Mouse (Mus musculus) forebrain, embryonic 16.5 days (tissue): ENCODE data around the gene Med13. TPM values are rescaled to one million over a fixed set of nuclear protein-coding genes. Genes with fewer than 3 reads are reported as not detected.

Experiments
- ATAC-seq: fragments of 200-750 bp; cut with Nextera tagmentation; 2 replicates; pipeline ENCODE4 v1.8.0; 2017; ENCODE audit warnings: mild to moderate bottlenecking, moderate library complexity
- H3K27ac ChIP-seq: fragments of 300-500 bp; sonication (generic); 2 replicates; pipeline ENCODE4 v1.5.1; 2014; ENCODE audit warnings: low read length, control low read depth
- H3K27me3 ChIP-seq: fragments of 300-500 bp; sonication (generic); replicated peaks from 2 replicates; pipeline ENCODE4 v1.6.1; 2014; ENCODE audit warnings: low read length; ENCODE audit not compliant: control insufficient read depth, insufficient read depth
- H3K36me3 ChIP-seq: fragments of 300-500 bp; sonication (generic); 2 replicates; pipeline ENCODE4 v1.6.1; 2014; ENCODE audit not compliant: control insufficient read depth, insufficient read depth
- H3K4me1 ChIP-seq: fragments of 300-500 bp; sonication (generic); replicated peaks from 2 replicates; pipeline ENCODE4 v1.6.1; 2014; ENCODE audit warnings: low read length; ENCODE audit not compliant: control insufficient read depth, insufficient read depth
- H3K4me2 ChIP-seq: fragments of 300-500 bp; sonication (generic); 2 replicates; pipeline ENCODE4 v1.6.1; 2014; ENCODE audit warnings: mild to moderate bottlenecking, low read length, control low read depth
- H3K4me3 ChIP-seq: fragments of 300-500 bp; sonication (generic); replicated peaks from 2 replicates; pipeline ENCODE4 v1.5.1; 2014; ENCODE audit warnings: mild to moderate bottlenecking, low read length, control low read depth
- H3K9ac ChIP-seq: fragments of 300-500 bp; sonication (generic); replicated peaks from 2 replicates; pipeline ENCODE4 v1.6.1; 2014; ENCODE audit warnings: low read depth, low read length, control low read depth
- H3K9me3 ChIP-seq: fragments of 300-500 bp; sonication (generic); 2 replicates; pipeline ENCODE4 v1.6.1; 2016; ENCODE audit warnings: low read length; ENCODE audit not compliant: control insufficient read depth
- WGBS: fragments of 180-500 bp; shearing (Covaris S2); extraction: QIAGEN DNeasy Blood & Tissue Kit; methylation state at CpG from one replicate; pipeline ENCODE4 v1.1.7; 2014; 5-methylcytosine and 5-hydroxymethylcytosine counted together
- polyA plus RNA-seq: library from polyadenylated mRNA; unstranded; fragments of >200 nt; fragmentation: Nextera tagmentation; extraction: Ambion mirVana; gene quantifications from 2 replicates; pipeline ENCODE4 v1.2.1, GENCODE M21; 2015

The Med13 gene
- polyA plus RNA-seq, 1 experiment from 2014 or later: 13.2 TPM

DNA sequence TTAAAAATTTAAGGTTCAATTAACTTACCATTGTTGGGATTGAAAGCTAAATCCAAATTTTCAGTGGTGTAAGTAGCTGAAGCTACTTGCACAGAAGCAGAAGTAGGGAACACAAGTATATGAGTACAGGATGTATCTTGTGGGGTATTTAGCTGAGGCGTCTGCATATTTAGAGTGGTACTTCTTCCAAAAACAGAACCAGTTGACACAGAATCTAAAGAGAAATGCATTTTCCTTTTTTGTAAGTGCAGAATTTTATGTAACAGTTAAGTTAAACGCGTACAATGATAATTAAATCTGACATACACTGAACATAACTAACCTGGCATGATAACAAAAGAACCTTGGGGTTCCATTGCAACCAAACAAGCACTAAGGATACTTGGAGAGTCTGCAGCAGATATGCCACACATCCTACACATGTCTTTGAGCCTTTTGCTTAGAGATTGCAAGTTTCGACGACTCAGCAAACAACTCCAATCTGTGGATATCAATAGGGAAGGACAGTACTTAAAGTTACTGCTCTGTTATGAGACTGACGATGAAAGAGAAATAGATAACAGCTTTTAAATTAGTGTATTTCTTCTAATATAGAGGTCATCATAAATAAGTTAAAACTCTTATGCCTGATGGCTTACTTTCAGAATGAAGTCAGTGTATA lies 78.8 kb downstream of the Med13 start:
- no peak overlapping the region for H3K4me3 ChIP-seq
- peaks cover 37% of the 10 kb centered on the region for H3K36me3 ChIP-seq
- H3K27me3 ChIP-seq: no peaks in the 10 kb centered on the region
- H3K4me2 ChIP-seq: no peak overlapping the region
- no peak for ATAC-seq
- no peak overlapping the region for H3K9ac ChIP-seq
- 95% methylated on average over 6 of the region's 6 CpGs for WGBS
- H3K9me3 ChIP-seq: no peaks in the 10 kb centered on the region
- no peak overlapping the region for H3K27ac ChIP-seq
- no peaks in the 10 kb centered on the region for H3K4me1 ChIP-seq

DNA sequence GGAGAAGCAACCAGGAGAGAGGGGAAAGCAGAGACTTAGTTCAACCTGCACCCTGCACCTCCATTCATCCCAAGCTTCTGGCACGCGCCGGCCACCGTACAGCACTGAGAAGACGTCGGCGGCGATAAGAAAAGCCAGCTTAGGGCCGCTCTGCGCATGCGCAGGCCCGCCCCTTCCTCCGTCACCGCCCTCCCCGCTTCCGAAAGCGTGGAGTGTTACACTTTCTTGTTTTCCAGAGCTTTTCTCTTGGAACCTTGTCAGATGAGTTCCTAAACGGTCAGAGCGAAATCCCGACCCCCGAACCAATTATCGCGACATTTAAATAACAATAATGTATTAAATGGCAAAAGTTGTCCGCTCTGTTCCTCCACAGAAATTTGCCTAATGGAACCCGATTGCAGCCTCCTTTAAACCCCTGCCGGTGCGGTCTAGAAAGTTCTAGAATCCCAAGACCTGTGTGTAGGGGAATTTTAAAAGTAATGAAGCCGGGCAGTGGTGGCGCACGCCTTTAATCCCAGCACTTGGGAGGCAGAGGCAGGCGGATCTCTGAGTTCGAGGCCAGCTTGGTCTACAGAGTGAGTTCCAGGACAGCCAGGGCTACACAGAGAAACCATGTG lies 99.8 kb downstream of the Med13 start, which contains the start of gene Ints2:
Gene Ints2, minus strand, starts transcription at position 116 of the 617 bp plus-strand sequence.
- Histone ChIP-seq H3K4me1 (peaks cover 15% of the 10 kb centered on the region), H3K27ac (peak within 1 kb of the TSS; percentile 60), H3K9ac (peak within 1 kb of the TSS; percentile 77), H3K36me3 (peaks cover under 1% of the 10 kb centered on the region; the same call in 1 of the 2 replicates), H3K4me3 (peak within 1 kb of the TSS; percentile 61), H3K27me3 (no peaks in the 10 kb centered on the region), H3K4me2 (peak within 1 kb of the TSS; percentile 74), H3K9me3 (no peaks in the 10 kb centered on the region)
- ATAC-seq: peak; percentile 96
- WGBS: 8% methylated on average over 32 of the region's 32 CpGs

DNA sequence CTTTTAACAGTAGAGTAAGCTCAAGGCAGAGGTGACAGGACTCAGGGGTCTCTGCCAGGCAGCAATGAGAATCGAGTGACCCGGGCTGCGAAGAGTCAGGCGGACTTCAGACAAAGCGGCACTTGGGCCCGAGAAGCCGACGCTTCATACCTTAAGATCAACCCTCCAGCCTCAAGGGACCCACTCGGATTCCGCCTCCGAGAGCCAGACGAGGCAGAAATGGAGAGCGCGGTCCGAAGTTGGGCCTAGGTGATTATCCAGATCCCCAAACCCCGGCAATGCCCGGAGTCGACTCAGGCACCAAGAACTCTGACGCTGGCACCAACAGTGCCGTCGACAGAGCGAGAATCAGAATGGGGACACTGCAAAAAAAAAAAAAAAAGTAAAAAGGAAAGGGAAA lies 100.3 kb downstream of the Med13 start:
- Histone ChIP-seq H3K4me2 (peak overlapping the region; percentile 74), H3K9me3 (no peaks in the 10 kb centered on the region), H3K9ac (peak overlapping the region; percentile 77), H3K4me3 (peak overlapping the region; percentile 61), H3K27ac (peak overlapping the region; percentile 60), H3K27me3 (no peaks in the 10 kb centered on the region), H3K36me3 (peaks cover 2% of the 10 kb centered on the region; the same call in 1 of the 2 replicates), H3K4me1 (peaks cover 15% of the 10 kb centered on the region)
- peak; percentile 27 for ATAC-seq
- WGBS: under 1% methylated on average over 22 of the region's 22 CpGs

DNA sequence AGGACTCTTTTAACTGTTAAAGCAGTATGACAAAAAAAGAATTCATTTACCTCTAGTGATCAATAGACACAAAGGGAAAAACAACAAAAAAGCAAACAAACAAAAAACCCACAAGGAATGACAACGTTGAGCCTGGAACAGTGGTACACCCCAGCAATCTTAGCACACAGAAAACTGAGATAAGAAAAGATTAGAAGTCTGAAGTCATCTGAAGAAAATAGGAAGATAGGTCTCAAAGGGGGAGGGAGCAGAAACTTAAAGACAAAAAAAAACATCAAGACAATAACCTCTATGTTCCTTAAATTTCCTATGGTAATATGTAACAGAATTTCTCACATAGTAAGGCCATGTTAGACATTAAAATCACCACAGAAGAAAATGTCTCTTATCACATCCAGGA lies 104.1 kb downstream of the Med13 start:
- H3K9me3 ChIP-seq: no peaks in the 10 kb centered on the region
- no peak overlapping the region for H3K4me2 ChIP-seq
- H3K27me3 ChIP-seq: no peaks in the 10 kb centered on the region
- ATAC-seq: no peak
- peaks cover 15% of the 10 kb centered on the region for H3K4me1 ChIP-seq
- peaks cover 6% of the 10 kb centered on the region for H3K36me3 ChIP-seq
- H3K9ac ChIP-seq: no peak overlapping the region
- no peak overlapping the region for H3K27ac ChIP-seq
- no peak overlapping the region for H3K4me3 ChIP-seq
- WGBS: 97% methylated on average over 1 of the region's 1 CpGs

DNA sequence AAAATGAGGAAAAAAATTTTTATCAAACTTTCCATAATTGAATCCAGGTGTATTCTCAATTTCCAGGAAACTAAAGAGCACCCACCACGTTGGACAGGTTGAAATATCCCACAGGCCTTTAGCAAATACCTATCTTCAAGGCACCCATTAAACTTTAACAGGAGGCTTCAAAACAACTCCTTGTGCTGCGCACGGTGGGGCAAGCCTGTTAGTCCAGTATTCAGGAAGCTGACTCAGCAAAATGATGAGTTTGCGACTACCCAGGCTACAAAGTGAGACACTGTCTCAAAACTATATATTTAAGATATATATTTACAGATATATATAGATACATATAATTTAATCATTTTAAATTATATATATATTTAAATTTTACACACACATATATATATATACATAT lies 125.0 kb downstream of the Med13 start:
- 86% methylated on average over 4 of the region's 4 CpGs for WGBS
- H3K4me1 ChIP-seq: no peaks in the 10 kb centered on the region
- no peak overlapping the region for H3K4me3 ChIP-seq
- H3K27me3 ChIP-seq: no peaks in the 10 kb centered on the region
- H3K27ac ChIP-seq: no peak overlapping the region
- ATAC-seq: no peak
- peaks cover 32% of the 10 kb centered on the region for H3K36me3 ChIP-seq
- H3K9ac ChIP-seq: no peak overlapping the region
- H3K4me2 ChIP-seq: no peak overlapping the region
- H3K9me3 ChIP-seq: no peaks in the 10 kb centered on the region

DNA sequence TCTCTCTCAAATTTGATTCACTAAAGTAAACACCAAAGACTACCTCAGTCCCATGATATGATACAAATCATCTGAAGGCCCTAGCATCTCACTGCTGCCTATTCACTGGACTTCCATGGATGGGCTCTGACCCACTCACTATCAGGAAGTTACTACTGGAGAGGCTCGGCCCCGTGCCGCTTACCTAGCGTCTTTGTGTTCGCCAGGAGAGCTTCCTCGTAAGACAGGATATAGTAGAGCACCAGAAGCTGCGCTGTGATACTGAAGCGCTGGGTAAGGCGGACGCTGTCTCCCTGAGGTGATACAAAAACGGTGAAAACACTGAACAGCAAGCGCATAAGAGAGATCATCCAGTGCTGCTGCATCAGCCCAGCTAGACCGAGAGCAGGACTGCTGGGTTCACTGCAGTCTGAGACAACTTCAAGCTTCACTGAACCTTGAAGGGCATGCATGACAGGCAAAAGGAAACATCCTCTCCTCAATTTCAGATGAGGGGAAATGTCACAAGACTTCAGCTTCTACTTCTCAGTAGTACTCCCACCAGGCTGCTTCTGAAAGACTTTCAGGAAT lies 125.5 kb downstream of the Med13 start:
- H3K4me2 ChIP-seq: no peak overlapping the region
- no peak for ATAC-seq
- H3K4me3 ChIP-seq: no peak overlapping the region
- no peak overlapping the region for H3K9ac ChIP-seq
- H3K36me3 ChIP-seq: peaks cover 32% of the 10 kb centered on the region
- WGBS: 97% methylated on average over 13 of the region's 13 CpGs
- H3K27ac ChIP-seq: no peak overlapping the region
- H3K27me3 ChIP-seq: no peaks in the 10 kb centered on the region
- H3K9me3 ChIP-seq: no peaks in the 10 kb centered on the region
- H3K4me1 ChIP-seq: no peaks in the 10 kb centered on the region

DNA sequence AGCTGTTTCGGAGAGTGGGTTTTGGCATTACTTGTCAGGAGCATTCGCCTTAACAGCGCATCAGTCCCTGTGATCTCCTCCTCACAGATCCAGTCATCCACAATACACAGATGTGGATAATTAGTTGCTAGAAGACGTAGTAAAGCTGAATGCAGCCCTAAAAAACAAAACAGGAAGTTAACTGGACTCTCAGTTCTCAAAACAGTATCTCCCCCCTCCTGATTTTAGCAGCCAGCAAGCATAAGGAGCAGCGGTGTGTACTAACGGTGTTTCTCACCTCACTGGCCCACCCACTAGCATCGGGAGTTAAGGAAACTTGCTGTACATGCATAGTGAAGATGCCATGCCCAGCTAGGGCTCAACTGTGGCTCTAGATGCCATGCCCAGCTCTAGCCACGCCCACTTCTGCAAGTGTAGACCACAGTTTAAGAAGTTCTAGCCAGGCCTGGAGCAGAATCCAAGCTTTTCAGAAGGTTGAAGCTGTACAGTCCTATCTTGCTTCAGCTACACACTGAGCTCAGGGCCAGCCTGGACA lies 130.7 kb downstream of the Med13 start:
- Histone ChIP-seq H3K4me1 (no peaks in the 10 kb centered on the region), H3K4me2 (no peak overlapping the region), H3K9ac (no peak overlapping the region), H3K4me3 (no peak overlapping the region), H3K27me3 (no peaks in the 10 kb centered on the region), H3K9me3 (no peaks in the 10 kb centered on the region), H3K36me3 (peaks cover 33% of the 10 kb centered on the region), H3K27ac (no peak overlapping the region)
- WGBS: 82% methylated on average over 8 of the region's 8 CpGs
- ATAC-seq: no peak

DNA sequence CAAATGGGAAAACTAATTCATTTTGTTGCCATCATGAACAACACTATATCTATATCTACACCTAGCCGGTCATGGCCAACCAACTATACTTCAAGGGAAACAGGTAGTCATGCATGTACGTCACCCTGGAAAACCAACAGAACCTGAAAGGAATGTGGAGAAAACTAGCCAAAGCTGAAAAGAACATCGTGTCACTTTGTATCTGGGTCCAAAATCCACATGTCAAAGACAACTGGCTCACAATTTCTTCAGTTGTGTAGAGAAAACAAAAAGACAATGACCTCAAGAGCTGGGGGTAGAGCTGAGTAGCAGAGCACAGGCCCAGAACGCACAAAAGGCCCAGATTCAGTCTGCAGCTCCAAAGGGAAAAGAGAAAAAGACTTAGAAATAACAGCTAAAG lies 131.6 kb downstream of the Med13 start:
- Histone ChIP-seq H3K36me3 (peaks cover 30% of the 10 kb centered on the region), H3K4me3 (no peak overlapping the region)

More for the DNA sequence above, 131.6 kb downstream of the Med13 start:
- Histone ChIP-seq H3K27ac (no peak overlapping the region), H3K9ac (no peak overlapping the region), H3K9me3 (no peaks in the 10 kb centered on the region), H3K4me2 (no peak overlapping the region), H3K4me1 (no peaks in the 10 kb centered on the region), H3K27me3 (no peaks in the 10 kb centered on the region)
- 86% methylated on average over 4 of the region's 4 CpGs for WGBS
- ATAC-seq: no peak
